Mouse (Mus musculus) olfactory bulb, adult 2 months (tissue): ENCODE data around the gene Bcl11b.

Experiments used
- CTCF ChIP-seq: fragments of 200-500 bp; IDR thresholded peaks from 2 replicates; pipeline ENCODE4 v1.5.1; 2012; ENCODE audit warnings: low read depth, mild to moderate bottlenecking, low read length, moderate library complexity; ENCODE audit not compliant: insufficient read depth
- POLR2A ChIP-seq: fragments of 200-500 bp; IDR thresholded peaks from 2 replicates; pipeline ENCODE4 v1.6.1; 2012; ENCODE audit warnings: mild to moderate bottlenecking, low read depth, low read length, moderate library complexity; ENCODE audit not compliant: insufficient read depth

GRCm38 (mm10) chr12:107888049-107888448 lies 115.4 kb downstream of the Bcl11b start:
- TF ChIP-seq CTCF (no peak), POLR2A (no peak)
